Mouse (Mus musculus): ENCODE measurements at regions not wholly inside any gene's neighbourhood (a gene's known extent, or its start where the extent isn't known, plus 50 kb on each side); places are given as distances from the start of the nearest gene placed in this dataset.

DNA sequence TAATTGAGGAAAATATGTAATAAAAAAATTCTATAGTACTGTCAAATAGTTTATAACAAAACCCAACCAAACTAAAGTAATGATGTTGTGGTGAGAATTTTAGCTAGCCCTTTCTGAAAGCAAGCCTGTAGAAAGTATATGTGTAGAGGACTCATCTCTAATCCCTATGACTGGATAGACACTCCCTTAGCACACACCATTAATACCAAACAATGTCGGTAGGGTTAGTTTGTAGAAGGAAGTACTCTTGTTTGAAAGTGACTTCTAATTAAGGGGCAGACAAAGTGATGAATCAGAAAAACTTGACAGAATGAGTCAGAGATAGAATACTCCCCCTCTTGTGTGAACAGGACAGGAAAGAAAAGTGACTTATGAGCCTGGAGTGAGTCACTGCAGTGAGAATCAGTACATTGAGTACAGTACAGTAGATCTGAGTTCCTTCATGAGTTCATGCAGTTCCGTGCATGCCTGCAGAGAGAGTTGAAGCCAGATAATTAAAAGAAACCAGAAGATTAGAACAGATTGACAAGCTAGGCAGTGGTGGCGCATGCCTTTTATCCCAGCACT is 610.0 kb downstream of the Prkd1 start:
- H3K4me1 ChIP-seq (ENCODE audit: control insufficient read depth, insufficient read depth, low read length) = no peaks in the 10 kb centered on the region
- intact Hi-C loops (cut with DNase I) = no loop called here

GRCm38 (mm10) chr12:50061286-50061685 is 587.6 kb downstream of the Prkd1 start:
- DNase-seq = no peak
- Histone ChIP-seq H3K36me3 (ENCODE audit: control insufficient read depth, insufficient read depth, low read length) (no peaks in the 10 kb centered on the region), H3K4me1 (ENCODE audit: control insufficient read depth, insufficient read depth, low read length) (no peaks in the 10 kb centered on the region), H3K9ac (ENCODE audit: low read depth, low read length) (no peak overlapping the region), H3K79me2 (replicated peaks; ENCODE audit: control insufficient read depth, insufficient read depth, low read length) (no peaks in the 10 kb centered on the region), H3K4me3 (no peak overlapping the region), H3K27ac (no peak overlapping the region), H3K27me3 (ENCODE audit: control insufficient read depth, insufficient read depth, low read length) (no peaks in the 10 kb centered on the region)
- TF ChIP-seq EP300 (IDR thresholded peaks at IDR 0.05; ENCODE audit: insufficient read depth, low read depth, low read length) = no peak
- TF ChIP-seq POLR2A (IDR thresholded peaks at IDR 0.05; ENCODE audit: insufficient read depth, low read depth, low read length) = no peak
- TF ChIP-seq CTCF (IDR thresholded peaks at IDR 0.05) = no peak
- 72% methylated on average over 2 of the region's 2 CpGs for WGBS
- intact Hi-C loops (cut with DNase I) = no loop called here

More for the DNA sequence above, 610.0 kb downstream of the Prkd1 start:
- Histone ChIP-seq H3K27me3 (ENCODE audit: control insufficient read depth, insufficient read depth, low read length) (no peaks in the 10 kb centered on the region), H3K4me3 (no peak overlapping the region), H3K79me2 (replicated peaks; ENCODE audit: control insufficient read depth, insufficient read depth, low read length) (no peaks in the 10 kb centered on the region), H3K27ac (no peak overlapping the region), H3K9ac (ENCODE audit: low read depth, low read length) (no peak overlapping the region), H3K36me3 (ENCODE audit: control insufficient read depth, insufficient read depth, low read length) (no peaks in the 10 kb centered on the region)
- no peak for TF ChIP-seq CTCF (IDR thresholded peaks at IDR 0.05)
- TF ChIP-seq EP300 (IDR thresholded peaks at IDR 0.05; ENCODE audit: insufficient read depth, low read depth, low read length) = no peak
- no peak for TF ChIP-seq POLR2A (IDR thresholded peaks at IDR 0.05; ENCODE audit: insufficient read depth, low read depth, low read length)
- WGBS = 51% methylated on average over 3 of the region's 3 CpGs
- DNase-seq = no peak

GRCm38 (mm10) chr12:50066394-50066793 is 582.5 kb downstream of the Prkd1 start:
- H3K9ac ChIP-seq (ENCODE audit: low read depth, low read length) = no peak overlapping the region
- no peaks in the 10 kb centered on the region for H3K4me1 ChIP-seq (ENCODE audit: control insufficient read depth, insufficient read depth, low read length)
- no peaks in the 10 kb centered on the region for H3K79me2 ChIP-seq (replicated peaks; ENCODE audit: control insufficient read depth, insufficient read depth, low read length)
- no peak overlapping the region for H3K4me3 ChIP-seq
- no peak for TF ChIP-seq POLR2A (IDR thresholded peaks at IDR 0.05; ENCODE audit: insufficient read depth, low read depth, low read length)
- no peak for TF ChIP-seq EP300 (IDR thresholded peaks at IDR 0.05; ENCODE audit: insufficient read depth, low read depth, low read length)
- no peak for TF ChIP-seq CTCF (IDR thresholded peaks at IDR 0.05)
- H3K36me3 ChIP-seq (ENCODE audit: control insufficient read depth, insufficient read depth, low read length) = no peaks in the 10 kb centered on the region
- H3K27me3 ChIP-seq (ENCODE audit: control insufficient read depth, insufficient read depth, low read length) = no peaks in the 10 kb centered on the region
- H3K27ac ChIP-seq = no peak overlapping the region
- no peak for DNase-seq
- intact Hi-C loops (cut with DNase I) = no loop called here
- 87% methylated on average over 4 of the region's 4 CpGs for WGBS

DNA sequence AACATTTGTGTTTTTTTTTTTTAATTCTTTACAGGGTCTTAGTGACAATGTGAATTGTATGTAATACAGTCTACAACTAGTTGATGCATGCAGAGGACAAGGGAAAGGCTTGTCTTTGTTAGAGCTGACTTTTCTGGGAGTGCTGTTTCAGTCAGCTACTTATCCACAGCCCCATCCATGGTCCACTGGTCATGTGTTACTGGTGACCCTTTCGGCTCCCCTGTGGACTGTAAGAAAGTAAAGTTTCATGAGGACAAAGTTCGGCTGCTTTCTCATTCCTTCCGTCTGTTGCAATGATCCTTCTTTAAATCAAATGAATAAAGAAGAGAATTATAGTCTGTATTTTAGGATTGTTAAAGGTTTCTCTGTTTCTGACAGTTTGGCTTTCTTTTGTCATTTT is 577.1 kb downstream of the Prkd1 start:
- DNase-seq = no peak
- no peak for TF ChIP-seq EP300 (IDR thresholded peaks at IDR 0.05; ENCODE audit: insufficient read depth, low read depth, low read length)
- TF ChIP-seq CTCF (IDR thresholded peaks at IDR 0.05) = no peak
- no peak for TF ChIP-seq POLR2A (IDR thresholded peaks at IDR 0.05; ENCODE audit: insufficient read depth, low read depth, low read length)
- intact Hi-C loops (cut with DNase I) = no loop called here
- Histone ChIP-seq H3K27me3 (ENCODE audit: control insufficient read depth, insufficient read depth, low read length) (no peaks in the 10 kb centered on the region), H3K27ac (no peak overlapping the region), H3K36me3 (ENCODE audit: control insufficient read depth, insufficient read depth, low read length) (no peaks in the 10 kb centered on the region), H3K79me2 (replicated peaks; ENCODE audit: control insufficient read depth, insufficient read depth, low read length) (no peaks in the 10 kb centered on the region), H3K9ac (ENCODE audit: low read depth, low read length) (no peak overlapping the region), H3K4me1 (ENCODE audit: control insufficient read depth, insufficient read depth, low read length) (no peaks in the 10 kb centered on the region), H3K4me3 (no peak overlapping the region)
- 66% methylated on average over 3 of the region's 3 CpGs for WGBS

DNA sequence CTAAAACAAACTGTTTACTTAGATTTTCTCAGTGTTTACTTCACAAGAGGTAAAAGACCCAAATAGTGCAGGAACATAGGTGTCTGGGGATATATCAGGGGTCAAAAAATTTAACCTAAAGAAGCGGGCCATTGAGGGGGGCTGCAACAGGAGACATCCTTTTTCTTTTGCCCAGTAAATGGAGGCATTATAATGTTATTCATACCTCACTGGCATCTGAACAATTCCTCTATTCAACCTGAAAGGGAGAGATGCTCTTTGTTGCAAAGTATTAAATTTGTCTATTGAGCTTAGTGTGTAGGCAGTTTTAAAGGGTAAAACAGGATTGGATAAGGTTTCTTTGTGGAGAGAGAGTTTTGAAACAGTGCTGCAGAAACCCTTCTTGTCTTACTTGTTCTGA is 576.5 kb downstream of the Prkd1 start:
- Histone ChIP-seq H3K4me3 (no peak overlapping the region), H3K79me2 (replicated peaks; ENCODE audit: control insufficient read depth, insufficient read depth, low read length) (no peaks in the 10 kb centered on the region), H3K27ac (no peak overlapping the region), H3K9ac (ENCODE audit: low read depth, low read length) (no peak overlapping the region), H3K4me1 (ENCODE audit: control insufficient read depth, insufficient read depth, low read length) (no peaks in the 10 kb centered on the region), H3K27me3 (ENCODE audit: control insufficient read depth, insufficient read depth, low read length) (no peaks in the 10 kb centered on the region), H3K36me3 (ENCODE audit: control insufficient read depth, insufficient read depth, low read length) (no peaks in the 10 kb centered on the region)
- 74% methylated on average over 1 of the region's 1 CpGs for WGBS
- no peak for DNase-seq
- intact Hi-C loops (cut with DNase I) = no loop called here
- no peak for TF ChIP-seq POLR2A (IDR thresholded peaks at IDR 0.05; ENCODE audit: insufficient read depth, low read depth, low read length)
- TF ChIP-seq CTCF (IDR thresholded peaks at IDR 0.05) = no peak
- no peak for TF ChIP-seq EP300 (IDR thresholded peaks at IDR 0.05; ENCODE audit: insufficient read depth, low read depth, low read length)

- no peaks in the 10 kb centered on the region for H3K36me3 ChIP-seq (ENCODE audit: control insufficient read depth, insufficient read depth, low read length)
- intact Hi-C loops (cut with DNase I) = no loop called here
- 34% methylated on average over 2 of the region's 2 CpGs for WGBS
Measured at GRCm38 (mm10) chr12:50073684-50074083, 575.2 kb downstream of the Prkd1 start.

More at GRCm38 (mm10) chr12:50073684-50074083, 575.2 kb downstream of the Prkd1 start:
- Histone ChIP-seq H3K27ac (no peak overlapping the region), H3K4me1 (ENCODE audit: control insufficient read depth, insufficient read depth, low read length) (no peaks in the 10 kb centered on the region), H3K9ac (ENCODE audit: low read depth, low read length) (no peak overlapping the region), H3K27me3 (ENCODE audit: control insufficient read depth, insufficient read depth, low read length) (no peaks in the 10 kb centered on the region), H3K4me3 (no peak overlapping the region), H3K79me2 (replicated peaks; ENCODE audit: control insufficient read depth, insufficient read depth, low read length) (no peaks in the 10 kb centered on the region)
- TF ChIP-seq POLR2A (IDR thresholded peaks at IDR 0.05; ENCODE audit: insufficient read depth, low read depth, low read length) (no peak), CTCF (IDR thresholded peaks at IDR 0.05) (no peak), EP300 (IDR thresholded peaks at IDR 0.05; ENCODE audit: insufficient read depth, low read depth, low read length) (no peak)
- DNase-seq = no peak
